Mouse (Mus musculus) stomach, embryonic 14.5 days (tissue): ENCODE results near the gene Fahd1. TPM values are rescaled to one million over a fixed set of nuclear protein-coding genes. Genes with fewer than 3 reads are reported as not detected.
A peak's percentile ranks its signal among the peaks of the same experiment; 100 is the strongest.

ENCODE experiments used
- ATAC-seq: fragments of 200-750 bp; cut with Nextera tagmentation; 2 replicates; pipeline ENCODE4 v1.8.0; 2017; ENCODE audit warnings: low read depth, moderate TSS enrichment; ENCODE audit not compliant: insufficient number of reproducible peaks, insufficient read depth, low FRiP score
- H3K27ac ChIP-seq: fragments of 300-500 bp; sonication (generic); 2 replicates; pipeline ENCODE4 v1.5.1; 2014; ENCODE audit warnings: mild to moderate bottlenecking, low read length, moderate library complexity, mixed read lengths
- H3K27me3 ChIP-seq: fragments of 300-500 bp; sonication (generic); 2 replicates; pipeline ENCODE4 v1.6.1; 2014; ENCODE audit warnings: low read length, control low read depth, mixed read lengths; ENCODE audit not compliant: control insufficient read depth, insufficient read depth
- H3K36me3 ChIP-seq: fragments of 300-500 bp; sonication (generic); 2 replicates; pipeline ENCODE4 v1.6.1; 2014; ENCODE audit warnings: mild to moderate bottlenecking, control low read depth, low read length, moderate library complexity, mixed read lengths; ENCODE audit not compliant: control insufficient read depth, insufficient read depth
- H3K4me1 ChIP-seq: fragments of 300-500 bp; sonication (generic); 2 replicates; pipeline ENCODE4 v1.6.1; 2014; ENCODE audit warnings: low read length, control low read depth, mixed read lengths; ENCODE audit not compliant: control insufficient read depth, insufficient read depth
- H3K4me2 ChIP-seq: fragments of 300-500 bp; sonication (generic); replicated peaks from 2 replicates; pipeline ENCODE4 v1.6.1; 2014; ENCODE audit warnings: low read depth, low read length, control low read depth
- H3K4me3 ChIP-seq: fragments of 300-500 bp; sonication (generic); 2 replicates; pipeline ENCODE4 v1.5.1; 2014; ENCODE audit warnings: low read depth, low read length, control low read depth
- H3K9ac ChIP-seq: fragments of 300-500 bp; sonication (generic); replicated peaks from 2 replicates; pipeline ENCODE4 v1.6.1; 2014; ENCODE audit warnings: low read depth, mild to moderate bottlenecking, control low read depth, low read length, moderate library complexity, mixed read lengths
- H3K9me3 ChIP-seq: fragments of 300-500 bp; sonication (generic); 2 replicates; pipeline ENCODE4 v1.6.1; 2016; ENCODE audit warnings: low read depth, low read length, control low read depth; ENCODE audit not compliant: control insufficient read depth
- WGBS: fragments of 180-500 bp; shearing (Covaris S2); extraction: QIAGEN DNeasy Blood & Tissue Kit; methylation state at CpG from one replicate; pipeline ENCODE4 v1.1.7; 2014; 5-methylcytosine and 5-hydroxymethylcytosine counted together
- polyA plus RNA-seq: library from polyadenylated mRNA; unstranded; fragments of >200 nt; fragmentation: Nextera tagmentation; extraction: Ambion mirVana; gene quantifications from 2 replicates; pipeline ENCODE4 v1.2.1, GENCODE M21; 2014

Gene Fahd1
- polyA plus RNA-seq, 1 experiment from 2014 or later: 21.6 TPM

GRCm38 (mm10) chr17:24848600-24849031 is 1.5 kb downstream of the Fahd1 start:
- Histone ChIP-seq H3K9me3 (no peaks in the 10 kb centered on the region), H3K4me3 (peak overlapping the region; percentile 63; the same call in 1 of the 2 replicates), H3K27me3 (no peaks in the 10 kb centered on the region), H3K4me2 (peak overlapping the region; percentile 67), H3K4me1 (peaks cover 6% of the 10 kb centered on the region; the same call in 1 of the 2 replicates), H3K36me3 (no peaks in the 10 kb centered on the region), H3K9ac (no peak overlapping the region), H3K27ac (no peak overlapping the region)
- no peak for ATAC-seq

GRCm38 (mm10) chr17:24847386-24847785 is 2.8 kb downstream of the Fahd1 start:
- Histone ChIP-seq H3K4me1 (peaks cover 6% of the 10 kb centered on the region; the same call in 1 of the 2 replicates), H3K9ac (no peak overlapping the region), H3K36me3 (no peaks in the 10 kb centered on the region), H3K4me3 (no peak overlapping the region), H3K9me3 (no peaks in the 10 kb centered on the region), H3K27me3 (no peaks in the 10 kb centered on the region), H3K27ac (no peak overlapping the region), H3K4me2 (no peak overlapping the region)
- no peak for ATAC-seq
- 90% methylated on average over 1 of the region's 1 CpGs for WGBS

GRCm38 (mm10) chr17:24844525-24844924 is 5.6 kb downstream of the Fahd1 start:
- Histone ChIP-seq H3K9me3 (no peaks in the 10 kb centered on the region), H3K36me3 (no peaks in the 10 kb centered on the region), H3K4me1 (peaks cover 6% of the 10 kb centered on the region; the same call in 1 of the 2 replicates), H3K4me3 (no peak overlapping the region), H3K9ac (no peak overlapping the region), H3K27me3 (no peaks in the 10 kb centered on the region), H3K4me2 (no peak overlapping the region), H3K27ac (no peak overlapping the region)
- 44% methylated on average over 9 of the region's 9 CpGs for WGBS
- ATAC-seq: no peak

- Histone ChIP-seq H3K27me3 (no peaks in the 10 kb centered on the region), H3K4me3 (no peak overlapping the region), H3K9me3 (no peaks in the 10 kb centered on the region), H3K36me3 (no peaks in the 10 kb centered on the region), H3K9ac (no peak overlapping the region), H3K4me2 (no peak overlapping the region), H3K27ac (no peak overlapping the region), H3K4me1 (no peaks in the 10 kb centered on the region)
- ATAC-seq: no peak
- WGBS: 50% methylated on average over 2 of the region's 2 CpGs
Measured at GRCm38 (mm10) chr17:24842631-24843030, 7.5 kb downstream of the Fahd1 start.

GRCm38 (mm10) chr17:24841133-24841532 is 9.0 kb downstream of the Fahd1 start:
- Histone ChIP-seq H3K4me2 (no peak overlapping the region), H3K4me1 (no peaks in the 10 kb centered on the region), H3K9ac (no peak overlapping the region), H3K36me3 (no peaks in the 10 kb centered on the region), H3K4me3 (no peak overlapping the region), H3K27ac (no peak overlapping the region), H3K9me3 (no peaks in the 10 kb centered on the region), H3K27me3 (no peaks in the 10 kb centered on the region)
- ATAC-seq: no peak
- WGBS: 53% methylated on average over 4 of the region's 4 CpGs

GRCm38 (mm10) chr17:24840341-24840740 is 9.8 kb downstream of the Fahd1 start:
- no peak overlapping the region for H3K4me2 ChIP-seq
- H3K9ac ChIP-seq: no peak overlapping the region
- no peak overlapping the region for H3K27ac ChIP-seq
- no peaks in the 10 kb centered on the region for H3K27me3 ChIP-seq
- WGBS: 52% methylated on average over 5 of the region's 5 CpGs
- no peak for ATAC-seq
- H3K4me3 ChIP-seq: no peak overlapping the region
- H3K36me3 ChIP-seq: no peaks in the 10 kb centered on the region
- no peaks in the 10 kb centered on the region for H3K4me1 ChIP-seq
- H3K9me3 ChIP-seq: no peaks in the 10 kb centered on the region

GRCm38 (mm10) chr17:24839842-24840241 is 10.3 kb downstream of the Fahd1 start, which contains the start of gene Hagh:
Hagh (plus strand) TSS chr17:24840143.
- no peaks in the 10 kb centered on the region for H3K27me3 ChIP-seq
- no peak within 1 kb of the TSS for H3K27ac ChIP-seq
- H3K4me2 ChIP-seq: no peak within 1 kb of the TSS
- H3K9me3 ChIP-seq: no peaks in the 10 kb centered on the region
- H3K9ac ChIP-seq: no peak within 1 kb of the TSS
- no peak for ATAC-seq
- WGBS: 56% methylated on average over 8 of the region's 8 CpGs
- H3K4me1 ChIP-seq: no peaks in the 10 kb centered on the region
- H3K36me3 ChIP-seq: no peaks in the 10 kb centered on the region
- no peak within 1 kb of the TSS for H3K4me3 ChIP-seq

- no peak overlapping the region for H3K4me3 ChIP-seq
- H3K4me2 ChIP-seq: no peak overlapping the region
- no peaks in the 10 kb centered on the region for H3K36me3 ChIP-seq
- no peak overlapping the region for H3K27ac ChIP-seq
- ATAC-seq: no peak
- H3K9me3 ChIP-seq: no peaks in the 10 kb centered on the region
- no peaks in the 10 kb centered on the region for H3K4me1 ChIP-seq
- no peaks in the 10 kb centered on the region for H3K27me3 ChIP-seq
- no peak overlapping the region for H3K9ac ChIP-seq
- 49% methylated on average over 3 of the region's 3 CpGs for WGBS
Measured at GRCm38 (mm10) chr17:24821351-24822280, 28.5 kb downstream of the Fahd1 start.
